Mouse (Mus musculus) splenic B cell, adult 2 months (primary cell): ENCODE measurements around the gene Dnajc10.

ENCODE experiments used
- DNase-seq: peaks from one replicate; pipeline ENCODE4 v3.0.0-alpha.2; 2011; ENCODE audit warnings: low read depth, low spot score
- H3K27me3 ChIP-seq: 2 replicates; pipeline ENCODE4 v1.6.1; 2012; ENCODE audit warnings: mild to moderate bottlenecking, low read length, moderate library complexity, mixed read lengths; ENCODE audit not compliant: control insufficient read depth, poor library complexity, insufficient read depth, severe bottlenecking
- H3K36me3 ChIP-seq: 2 replicates; pipeline ENCODE4 v1.6.1; 2012; ENCODE audit warnings: mild to moderate bottlenecking, low read length, moderate library complexity, mixed read lengths; ENCODE audit not compliant: control insufficient read depth, poor library complexity, insufficient read depth, severe bottlenecking

Gene Dnajc10

DNA sequence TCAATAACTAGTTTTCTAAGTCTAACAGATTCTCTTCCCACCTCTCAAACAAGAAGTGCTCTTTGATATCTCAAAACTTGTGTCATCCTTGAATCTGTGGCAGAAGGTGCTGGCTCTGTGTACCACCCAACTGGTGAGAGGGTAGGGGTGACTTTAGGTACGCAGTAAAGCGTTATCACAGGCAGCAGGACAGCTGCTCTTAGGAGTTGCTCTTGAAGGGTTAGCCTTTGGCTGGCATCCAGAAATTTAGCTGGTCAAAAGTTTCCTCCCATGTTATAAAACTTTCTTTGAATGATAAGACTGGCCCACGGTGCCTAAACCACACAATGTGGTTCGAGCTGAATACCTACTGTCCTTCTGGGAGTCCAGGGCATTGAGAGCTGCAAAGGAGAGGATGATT lies 4.5 kb upstream of the Dnajc10 start:
- no peak for DNase-seq
- no peaks in the 10 kb centered on the region for H3K36me3 ChIP-seq
- no peaks in the 10 kb centered on the region for H3K27me3 ChIP-seq

DNA sequence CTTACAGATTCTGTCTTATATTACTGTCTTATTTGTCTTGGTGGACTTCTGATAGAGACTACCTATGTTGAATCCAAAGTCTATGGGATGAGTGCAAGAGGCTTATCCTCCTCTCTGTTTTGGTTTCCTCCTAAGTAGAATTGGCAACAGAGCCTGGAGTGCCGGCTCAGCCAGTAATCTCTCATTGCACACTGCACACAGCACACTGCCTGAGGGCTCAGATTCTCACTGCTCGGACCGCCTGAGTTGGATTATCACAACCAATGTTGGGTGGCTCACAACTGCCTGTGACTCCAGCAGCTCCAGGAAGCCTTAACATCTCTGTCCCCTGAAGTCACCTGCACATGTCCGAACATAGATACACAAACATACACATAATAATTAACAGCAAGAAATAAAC lies 3.9 kb upstream of the Dnajc10 start:
- H3K27me3 ChIP-seq: no peaks in the 10 kb centered on the region
- no peaks in the 10 kb centered on the region for H3K36me3 ChIP-seq
- no peak for DNase-seq

DNA sequence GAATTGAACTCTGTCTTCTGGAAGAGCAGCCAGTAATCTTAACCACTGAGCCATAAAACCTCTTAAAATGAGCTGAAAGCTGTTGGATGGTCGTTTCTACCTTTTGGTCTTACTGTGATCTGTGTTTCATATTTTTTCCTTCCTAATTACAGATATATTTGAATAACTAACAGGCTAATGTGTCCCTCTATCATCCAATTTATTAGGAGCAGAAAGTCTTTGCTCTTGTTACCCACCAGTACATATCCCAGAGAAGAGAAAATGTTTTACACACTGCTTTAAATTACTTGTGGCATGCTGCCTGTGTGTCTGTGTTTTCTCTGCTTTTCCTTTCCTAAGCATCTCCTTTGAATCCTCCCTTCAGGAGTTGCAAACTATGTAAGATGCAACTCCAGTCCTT lies 1.1 kb upstream of the Dnajc10 start:
- Histone ChIP-seq H3K36me3 (0 out of 2 replicates have a peak, but pooled peaks cover 2% of the 10 kb centered on the region), H3K27me3 (no peaks in the 10 kb centered on the region)
- DNase-seq: no peak

DNA sequence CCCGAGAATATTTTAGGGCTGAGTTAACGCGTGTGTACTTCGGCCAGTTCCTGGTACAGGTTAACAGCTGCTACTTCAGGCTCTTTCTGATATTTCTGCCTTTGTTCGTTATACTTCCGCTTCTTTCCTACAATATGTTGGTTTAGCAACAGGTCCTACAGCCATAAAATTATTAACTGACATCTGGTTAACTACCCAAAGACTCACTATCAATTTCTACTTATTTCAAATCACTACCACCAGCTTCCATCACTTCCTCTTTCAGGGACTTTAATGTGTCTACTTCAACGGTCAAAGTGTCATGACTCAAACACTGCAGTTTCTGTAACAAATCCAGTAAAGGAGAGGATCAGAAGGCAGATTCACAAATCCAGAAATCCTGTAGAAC lies 418 bp upstream of the Dnajc10 start:
- Histone ChIP-seq H3K27me3 (no peaks in the 10 kb centered on the region), H3K36me3 (0 out of 2 replicates have a peak, but pooled peaks cover 2% of the 10 kb centered on the region)
- DNase-seq: peak; percentile 57

DNA sequence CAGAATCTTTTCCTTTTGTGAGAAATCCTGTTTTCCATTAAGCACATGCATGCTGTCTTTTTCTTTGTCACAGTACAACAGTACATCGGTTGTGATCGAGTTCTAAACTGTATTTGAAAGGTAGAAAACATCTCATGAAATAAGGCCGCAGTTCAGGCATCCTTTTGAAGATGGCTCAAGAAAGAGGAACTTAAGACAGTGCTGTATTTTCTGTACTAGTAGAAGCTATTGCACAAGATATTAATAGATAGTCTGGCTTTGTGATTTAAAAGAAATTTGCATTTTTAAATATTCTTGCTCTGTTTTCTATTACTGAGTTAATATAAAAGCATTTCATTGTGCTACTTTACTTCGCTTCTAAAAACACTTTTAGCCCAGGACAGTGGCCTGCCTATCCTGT lies 7.6 kb downstream of the Dnajc10 start:
- Histone ChIP-seq H3K27me3 (no peaks in the 10 kb centered on the region), H3K36me3 (peaks cover 6% of the 10 kb centered on the region)
- DNase-seq: no peak

DNA sequence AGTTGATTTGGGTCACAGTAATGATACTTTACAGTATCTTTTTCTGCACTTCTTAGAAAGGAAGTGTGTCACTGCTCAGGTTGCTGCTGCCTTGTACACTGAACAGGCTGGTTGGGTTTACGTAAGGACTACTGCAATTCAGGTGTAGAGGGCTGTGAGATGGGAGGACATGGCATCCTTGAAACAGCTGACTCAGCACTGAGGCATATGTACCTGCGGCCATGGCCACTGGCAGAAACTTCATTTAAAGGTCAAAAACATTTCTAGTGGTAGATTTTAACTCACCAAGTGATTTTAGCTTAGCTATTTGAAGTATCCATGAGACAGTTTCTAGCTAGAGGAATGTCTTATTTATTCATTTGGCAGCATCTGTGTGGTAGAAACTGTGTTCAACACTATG lies 10.5 kb downstream of the Dnajc10 start:
- Histone ChIP-seq H3K27me3 (no peaks in the 10 kb centered on the region), H3K36me3 (peaks cover 5% of the 10 kb centered on the region)
- DNase-seq: no peak

DNA sequence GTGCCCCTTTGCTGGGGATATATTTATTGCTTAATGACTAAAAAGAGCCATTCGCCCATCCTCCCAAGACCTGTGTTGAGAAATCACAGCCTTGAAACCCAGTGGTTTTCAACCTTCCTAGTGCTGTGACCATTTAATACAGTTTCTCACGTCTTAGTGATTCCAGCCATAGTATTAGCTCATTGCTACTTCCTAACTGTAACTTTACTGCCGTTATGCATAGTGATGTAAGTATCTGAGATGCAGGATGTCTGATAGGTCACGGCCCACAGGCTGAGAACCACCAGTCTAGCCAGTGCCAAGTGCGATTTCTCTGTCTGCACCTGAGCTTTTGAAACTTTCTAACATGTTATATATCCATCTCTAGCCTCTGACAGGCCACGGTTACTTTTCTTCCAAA lies 12.0 kb downstream of the Dnajc10 start:
- no peak for DNase-seq
- Histone ChIP-seq H3K36me3 (peaks cover 8% of the 10 kb centered on the region), H3K27me3 (no peaks in the 10 kb centered on the region)

DNA sequence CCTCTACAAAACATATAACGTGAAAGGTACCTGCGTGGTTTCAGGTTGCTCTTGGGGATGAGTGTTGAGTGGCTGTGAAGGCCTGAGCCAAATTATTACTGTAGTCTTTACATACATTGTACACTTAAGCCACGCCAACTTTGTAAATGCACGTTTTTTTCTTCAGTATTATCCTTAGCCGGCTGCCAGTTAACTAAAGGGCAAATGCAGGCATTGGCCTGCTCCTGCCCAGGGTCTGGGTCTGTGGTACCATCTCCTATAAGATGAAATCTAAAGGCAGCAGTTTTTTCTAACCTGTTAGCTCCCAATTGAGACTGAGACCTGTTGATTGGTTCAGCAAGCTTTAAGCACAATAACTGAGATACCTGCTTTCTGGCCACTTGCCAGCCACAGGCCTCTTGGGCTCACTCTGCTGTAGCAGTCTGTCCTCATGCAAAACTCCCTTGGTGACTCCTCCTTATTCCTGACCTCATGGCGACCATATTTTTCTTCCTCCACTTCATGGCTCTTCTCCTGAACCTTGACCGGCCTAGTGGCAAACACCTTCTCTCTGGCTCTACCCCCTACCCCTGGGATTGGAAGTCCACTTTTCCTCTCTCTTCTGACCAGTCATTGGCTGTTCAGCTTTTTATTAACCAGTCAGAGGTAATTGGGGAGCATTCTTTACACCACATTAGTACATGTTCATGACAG lies 13.8 kb downstream of the Dnajc10 start:
- no peak for DNase-seq
- no peaks in the 10 kb centered on the region for H3K27me3 ChIP-seq
- peaks cover 8% of the 10 kb centered on the region for H3K36me3 ChIP-seq

DNA sequence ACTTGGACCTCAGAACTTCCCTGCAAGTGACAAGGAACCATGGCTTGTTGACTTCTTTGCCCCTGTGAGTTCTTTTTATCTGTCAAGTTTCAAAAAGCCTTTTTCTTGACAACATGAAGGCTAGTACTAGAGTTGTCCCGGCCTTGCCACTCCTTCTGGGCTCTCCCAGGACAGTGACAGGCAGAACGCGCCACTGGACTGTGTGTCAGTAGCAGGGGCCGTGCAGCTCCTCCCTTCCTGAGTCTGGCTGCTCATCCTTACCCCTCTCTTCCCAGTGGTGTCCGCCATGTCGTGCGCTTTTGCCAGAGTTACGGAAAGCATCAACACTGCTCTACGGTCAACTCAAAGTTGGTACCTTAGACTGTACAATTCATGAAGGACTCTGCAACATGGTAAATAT lies 25.3 kb downstream of the Dnajc10 start:
- Histone ChIP-seq H3K36me3 (peaks cover 22% of the 10 kb centered on the region), H3K27me3 (no peaks in the 10 kb centered on the region)
- no peak for DNase-seq

DNA sequence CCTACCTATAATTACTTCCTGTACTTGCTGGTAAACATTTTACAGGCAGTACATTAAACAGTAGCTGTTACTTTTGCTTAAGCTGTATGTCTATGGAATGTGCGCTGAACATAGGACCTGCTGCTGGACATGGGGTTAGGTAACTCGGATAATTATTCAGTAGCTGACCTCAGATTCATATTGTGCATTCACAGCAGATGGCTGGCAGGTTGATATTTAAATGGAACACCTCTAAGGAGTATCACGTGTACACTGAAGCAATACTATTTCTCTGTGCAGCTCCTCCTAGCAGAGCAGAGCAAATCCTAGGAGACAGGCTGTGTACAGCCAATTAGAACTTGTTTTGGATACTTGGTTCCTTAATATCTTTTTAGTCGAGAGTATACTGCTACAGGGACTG lies 39.3 kb downstream of the Dnajc10 start:
- no peaks in the 10 kb centered on the region for H3K27me3 ChIP-seq
- peaks cover 7% of the 10 kb centered on the region for H3K36me3 ChIP-seq
- DNase-seq: no peak

DNA sequence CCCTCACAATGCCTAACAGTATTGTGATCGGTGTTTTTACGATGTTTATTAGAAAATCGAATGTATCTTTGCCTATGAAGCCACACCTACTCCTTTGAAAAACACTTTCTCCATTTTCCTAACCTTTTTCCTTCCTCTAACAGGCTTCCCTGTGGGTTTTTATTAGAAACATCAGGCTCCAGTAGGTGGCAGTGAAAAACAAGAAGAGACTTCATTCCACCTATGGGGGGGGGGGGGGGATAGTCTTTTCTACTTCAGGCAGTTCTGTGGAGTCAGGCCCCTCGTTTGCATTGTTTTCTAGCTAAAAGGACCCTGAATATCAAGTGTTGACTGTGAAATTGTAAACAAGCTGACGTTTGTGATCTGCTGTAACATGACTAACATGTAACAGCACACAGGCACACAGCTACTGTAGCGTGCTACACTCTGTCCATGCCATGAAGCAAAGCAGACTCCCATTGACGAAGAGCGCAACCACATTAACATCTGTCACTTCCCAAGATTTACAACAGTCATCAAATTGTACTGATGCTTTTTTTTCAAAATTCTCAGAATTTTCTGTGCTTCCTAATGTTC lies 41.5 kb downstream of the Dnajc10 start:
- H3K27me3 ChIP-seq: no peaks in the 10 kb centered on the region
- DNase-seq: no peak
- peaks cover 7% of the 10 kb centered on the region for H3K36me3 ChIP-seq

DNA sequence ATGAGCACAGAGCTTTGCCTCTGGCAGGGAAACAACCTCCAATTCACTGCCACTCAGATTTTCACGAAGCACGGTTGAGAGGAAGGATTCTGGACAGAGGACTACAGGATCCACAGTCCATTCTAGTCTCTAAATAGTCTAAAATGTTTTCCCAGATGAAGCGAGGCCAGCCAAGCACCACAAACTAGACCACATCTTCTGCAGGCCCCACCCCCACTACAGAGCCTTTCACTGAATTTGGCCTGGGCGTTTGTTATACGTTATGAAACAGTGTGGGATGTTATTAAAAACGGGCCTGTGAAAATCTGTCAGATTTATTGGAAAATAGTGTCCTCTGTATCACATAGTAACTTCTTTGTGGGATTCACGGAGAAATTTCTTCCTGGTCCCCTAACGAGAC lies 56.2 kb downstream of the Dnajc10 start:
- Histone ChIP-seq H3K27me3 (no peaks in the 10 kb centered on the region), H3K36me3 (no peaks in the 10 kb centered on the region)
- DNase-seq: no peak

DNA sequence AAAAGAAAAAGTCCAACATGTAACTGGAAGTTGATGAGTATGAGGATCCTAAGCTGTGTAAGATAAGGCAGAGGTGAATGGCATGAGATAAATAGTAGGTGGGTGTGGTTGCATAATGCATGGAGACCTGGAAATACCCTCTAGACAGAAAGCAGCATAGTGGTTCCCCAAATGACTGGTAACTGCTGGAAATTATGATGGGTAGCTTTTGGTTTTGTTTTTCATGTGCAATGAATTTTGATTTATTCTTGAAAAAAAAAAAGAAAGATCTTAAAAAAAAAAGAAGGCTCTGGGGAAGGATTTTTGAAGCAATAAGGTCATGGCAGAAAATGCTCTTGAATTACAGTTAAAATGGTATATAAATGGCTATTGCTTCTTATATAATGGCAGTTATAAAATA lies 59.6 kb downstream of the Dnajc10 start:
- Histone ChIP-seq H3K36me3 (no peaks in the 10 kb centered on the region), H3K27me3 (no peaks in the 10 kb centered on the region)
- no peak for DNase-seq

DNA sequence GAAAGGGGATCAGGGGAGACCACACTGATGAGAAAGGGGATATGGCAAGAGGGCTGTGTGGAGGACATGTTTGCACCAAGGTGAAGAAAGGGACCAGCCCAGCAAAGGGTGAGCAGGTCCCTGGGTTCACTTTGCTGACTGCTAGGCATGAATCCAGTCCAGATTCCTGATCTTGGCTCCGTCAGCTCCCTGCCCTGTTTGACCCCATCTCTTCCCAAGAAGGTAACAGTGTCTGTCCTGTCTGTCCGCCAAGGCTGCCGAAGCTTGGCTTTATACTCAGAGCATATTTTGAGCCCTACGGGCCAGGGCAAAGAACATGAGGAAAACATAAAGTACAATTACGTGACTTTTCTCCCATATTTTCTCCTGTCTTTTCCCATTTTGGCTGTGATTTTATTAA lies 64.6 kb downstream of the Dnajc10 start:
- DNase-seq: no peak

DNA sequence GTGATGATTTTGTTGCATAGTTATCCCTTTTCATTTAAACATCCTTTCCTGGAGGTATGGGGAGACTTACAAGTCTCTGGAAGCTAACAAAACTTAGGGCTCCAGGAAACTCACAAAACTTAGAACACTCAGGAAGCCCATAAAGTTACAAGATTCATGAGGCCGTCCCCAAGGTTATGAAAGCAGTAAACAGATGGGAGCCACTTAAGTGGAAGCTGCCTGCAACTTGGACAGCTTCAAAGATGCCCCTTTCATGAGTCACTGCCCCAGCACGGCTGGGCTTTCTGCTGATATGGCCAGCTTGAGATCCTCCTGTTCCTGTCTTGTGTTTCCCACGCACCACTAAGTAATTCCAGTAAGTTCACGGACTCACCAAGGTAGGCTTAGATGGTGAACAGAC lies 69.2 kb downstream of the Dnajc10 start:
- Histone ChIP-seq H3K27me3 (no peaks in the 10 kb centered on the region), H3K36me3 (no peaks in the 10 kb centered on the region)
- DNase-seq: no peak

More for the DNA sequence above, 64.6 kb downstream of the Dnajc10 start:
- Histone ChIP-seq H3K36me3 (no peaks in the 10 kb centered on the region), H3K27me3 (no peaks in the 10 kb centered on the region)

DNA sequence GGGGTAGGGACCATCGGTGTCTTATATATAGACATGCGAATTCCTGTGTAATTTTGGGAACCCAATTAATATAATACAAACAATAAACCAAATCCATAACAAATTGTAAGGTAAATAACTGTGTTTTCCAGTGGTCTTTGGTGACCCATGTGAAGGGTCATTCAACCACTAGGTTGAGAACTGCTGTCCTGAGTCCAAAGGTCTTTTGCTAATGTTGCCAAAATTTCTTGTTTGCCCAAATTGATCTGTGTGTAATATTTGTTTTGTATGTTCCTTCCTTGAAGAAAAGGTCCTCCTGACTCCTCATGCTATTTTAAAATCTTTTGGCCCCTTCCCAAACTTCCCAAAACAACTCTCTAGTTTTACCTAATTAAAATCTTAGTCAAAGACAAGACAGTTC lies 71.0 kb downstream of the Dnajc10 start:
- no peak for DNase-seq
- Histone ChIP-seq H3K27me3 (no peaks in the 10 kb centered on the region), H3K36me3 (no peaks in the 10 kb centered on the region)
